20 mouse cellular contexts compared by ENCODE assay signal in the genomic region with DNA sequence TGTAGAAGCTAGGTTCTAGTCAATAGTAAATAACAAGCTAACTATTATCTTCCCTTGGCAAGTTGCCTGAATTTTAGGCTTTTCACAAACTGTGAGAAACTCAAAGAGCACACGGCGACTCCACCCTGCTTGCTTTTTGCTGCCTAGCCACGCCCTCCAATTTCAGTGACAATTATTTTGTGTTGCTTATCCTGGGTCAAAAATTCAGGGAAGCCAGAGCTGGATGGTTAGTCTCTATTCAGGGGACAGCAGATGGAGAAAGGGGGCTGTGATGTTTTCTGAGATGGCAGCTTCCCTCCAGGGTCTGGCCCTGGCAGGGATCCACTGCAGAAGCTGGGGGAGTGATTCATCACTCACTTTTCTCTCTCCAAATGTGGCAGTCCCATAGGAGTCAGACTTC. TPM values are rescaled to one million over a fixed set of nuclear protein-coding genes. Genes with fewer than 3 reads are reported as not detected.
A peak's percentile ranks its signal among the peaks of the same experiment; 100 is the strongest.
DNase-seq lines count a peak whose midpoint lies in the region; ATAC-seq and TF ChIP-seq lines count a peak whose summit lies in the region.
"Had no signal": no experiment of that assay in that cellular context is flagged by ENCODE, and none has a peak within 500 bp of the region (broad histone marks: within the 10 kb centered on the region; RNA-seq: fewer than 3 reads in every experiment).

No protein-coding gene starts in this region.

- H3K4me2 ChIP-seq in hindbrain, embryonic 13.5 days, result no peak overlapping the region
- H3K4me2 ChIP-seq in hindbrain, embryonic 12.5 days (replicated peaks), result no peak overlapping the region
- H3K4me2 ChIP-seq in midbrain, postnatal 0 days (ENCODE audit: low read depth, low read length, poor library complexity, severe bottlenecking), result no peak overlapping the region
- no peak overlapping the region for H3K4me2 ChIP-seq in midbrain, embryonic 16.5 days (ENCODE audit: low read length)
- H3K4me2 ChIP-seq in forebrain, embryonic 16.5 days (ENCODE audit: low read length), result no peak overlapping the region
- H3K4me2 ChIP-seq: embryonic facial prominence, embryonic 15.5 days; liver, embryonic 12.5 days had no signal

- 0 out of 2 replicates have a peak overlapping the region, but pooled peaks have one; percentile 19 for H3K27ac ChIP-seq in hindbrain, embryonic 13.5 days
- no peak overlapping the region for H3K27ac ChIP-seq in hindbrain, embryonic 12.5 days
- H3K27ac ChIP-seq in midbrain, postnatal 0 days (ENCODE audit: low read depth, low read length), result no peak overlapping the region
- no peak overlapping the region for H3K27ac ChIP-seq in midbrain, embryonic 16.5 days (ENCODE audit: low read length)
- no peak overlapping the region for H3K27ac ChIP-seq in forebrain, embryonic 16.5 days (ENCODE audit: low read length)
- H3K27ac ChIP-seq: embryonic facial prominence, embryonic 15.5 days; left cerebral cortex, adult 2 months; liver, embryonic 12.5 days had no signal

- H3K4me1 ChIP-seq in hindbrain, embryonic 13.5 days (replicated peaks), result peaks cover 6% of the 10 kb centered on the region; the same call in 1 of the 2 replicates
- H3K4me1 ChIP-seq in hindbrain, embryonic 12.5 days, result no peaks in the 10 kb centered on the region
- H3K4me1 ChIP-seq in midbrain, postnatal 0 days (ENCODE audit: insufficient read depth, low read length), result no peaks in the 10 kb centered on the region
- no peaks in the 10 kb centered on the region; the same call in 1 of the 2 replicates for H3K4me1 ChIP-seq in midbrain, embryonic 16.5 days (ENCODE audit: control insufficient read depth, insufficient read depth, low read length)
- H3K4me1 ChIP-seq in forebrain, embryonic 16.5 days (replicated peaks; ENCODE audit: control insufficient read depth, insufficient read depth, low read length), result peaks cover 10% of the 10 kb centered on the region; the same call in 1 of the 2 replicates
- H3K4me1 ChIP-seq: embryonic facial prominence, embryonic 15.5 days; liver, embryonic 12.5 days had no signal

- 0 out of 2 replicates have a peak, but pooled peaks have one; percentile 32 for ATAC-seq in hindbrain, embryonic 13.5 days (ENCODE audit: low FRiP score)
- no peak; the same call in 1 of the 2 replicates for ATAC-seq in hindbrain, embryonic 12.5 days (ENCODE audit: low FRiP score)
- no peak for ATAC-seq in midbrain, postnatal 0 days (ENCODE audit: low FRiP score)
- no peak for ATAC-seq in midbrain, embryonic 16.5 days
- ATAC-seq in forebrain, embryonic 16.5 days, result peak; percentile 67
- ATAC-seq: inflammation-experienced regulatory T-cells, adult 6 months; liver, embryonic 12.5 days had no signal

- H3K9ac ChIP-seq in hindbrain, embryonic 13.5 days, result no peak overlapping the region
- no peak overlapping the region for H3K9ac ChIP-seq in hindbrain, embryonic 12.5 days
- H3K9ac ChIP-seq in midbrain, postnatal 0 days (replicated peaks; ENCODE audit: low read length, poor library complexity, severe bottlenecking), result no peak overlapping the region
- H3K9ac ChIP-seq in midbrain, embryonic 16.5 days (ENCODE audit: low read depth, low read length), result no peak overlapping the region
- H3K9ac ChIP-seq in forebrain, embryonic 16.5 days (replicated peaks; ENCODE audit: low read depth, low read length), result no peak overlapping the region
- H3K9ac ChIP-seq: embryonic facial prominence, embryonic 15.5 days; liver, embryonic 12.5 days had no signal

- no peaks in the 10 kb centered on the region for H3K27me3 ChIP-seq in hindbrain, embryonic 13.5 days
- H3K27me3 ChIP-seq in hindbrain, embryonic 12.5 days, result no peaks in the 10 kb centered on the region
- H3K27me3 ChIP-seq in midbrain, postnatal 0 days (ENCODE audit: insufficient read depth, low read length), result no peaks in the 10 kb centered on the region
- no peaks in the 10 kb centered on the region for H3K27me3 ChIP-seq in midbrain, embryonic 16.5 days (ENCODE audit: control insufficient read depth, insufficient read depth, low read depth, low read length)
- H3K27me3 ChIP-seq in forebrain, embryonic 16.5 days (replicated peaks; ENCODE audit: control insufficient read depth, insufficient read depth, low read length), result no peaks in the 10 kb centered on the region
- H3K27me3 ChIP-seq: embryonic facial prominence, embryonic 15.5 days; liver, embryonic 12.5 days had no signal

- TF ChIP-seq CTCF in midbrain, postnatal 0 days (IDR thresholded peaks at IDR 0.05), result no peak
- TF ChIP-seq CTCF in brain, embryonic 14.5 days (IDR thresholded peaks at IDR 0.05; ENCODE audit: borderline replicate concordance, extremely low read depth, insufficient read depth, insufficient read length), result no peak

- peak; percentile 4 for DNase-seq in midbrain, postnatal 0 days (ENCODE audit: low spot score)
- peak; percentile 80 for DNase-seq in brain, embryonic 14.5 days (ENCODE audit: low read depth)
- no peak for DNase-seq in testis, postnatal 10 days (ENCODE audit: low spot score)
- DNase-seq: cerebellum, adult 2 months; heart, adult 11 months; heart, postnatal 4 days; kidney, adult 9 months; kidney, postnatal 36 days; midbrain, embryonic 14.5 days; thymus, adult 18-20 months had no signal

- WGBS in hindbrain, embryonic 13.5 days, result 71% methylated on average over 3 of the region's 3 CpGs
- 61% methylated on average over 3 of the region's 3 CpGs for WGBS in hindbrain, embryonic 12.5 days
- 62% methylated on average over 3 of the region's 3 CpGs for WGBS in midbrain, postnatal 0 days
- 73% methylated on average over 3 of the region's 3 CpGs for WGBS in midbrain, embryonic 16.5 days
- 17% methylated on average over 3 of the region's 3 CpGs for WGBS in forebrain, embryonic 16.5 days

- no peak for TF ChIP-seq POLR2A in brain, embryonic 14.5 days (IDR thresholded peaks at IDR 0.05; ENCODE audit: borderline replicate concordance, extremely low read depth, insufficient read depth, insufficient read length, poor library complexity, severe bottlenecking)

- no peaks in the 10 kb centered on the region for H3K36me3 ChIP-seq in hindbrain, embryonic 13.5 days
- no peaks in the 10 kb centered on the region for H3K36me3 ChIP-seq in hindbrain, embryonic 12.5 days
- H3K36me3 ChIP-seq in midbrain, postnatal 0 days (ENCODE audit: insufficient read depth, low read length), result no peaks in the 10 kb centered on the region
- no peaks in the 10 kb centered on the region for H3K36me3 ChIP-seq in midbrain, embryonic 16.5 days (ENCODE audit: control insufficient read depth, insufficient read depth, low read length)
- no peaks in the 10 kb centered on the region for H3K36me3 ChIP-seq in forebrain, embryonic 16.5 days (ENCODE audit: control insufficient read depth, insufficient read depth)
- H3K36me3 ChIP-seq: embryonic facial prominence, embryonic 15.5 days; liver, embryonic 12.5 days had no signal

- no peak overlapping the region for H3K4me3 ChIP-seq in hindbrain, embryonic 13.5 days
- H3K4me3 ChIP-seq in hindbrain, embryonic 12.5 days, result no peak overlapping the region
- no peak overlapping the region for H3K4me3 ChIP-seq in midbrain, postnatal 0 days (ENCODE audit: low read depth, low read length)
- no peak overlapping the region for H3K4me3 ChIP-seq in midbrain, embryonic 16.5 days (ENCODE audit: low read depth, low read length)
- no peak overlapping the region for H3K4me3 ChIP-seq in forebrain, embryonic 16.5 days (replicated peaks; ENCODE audit: low read length)
- H3K4me3 ChIP-seq: embryonic facial prominence, embryonic 15.5 days; left cerebral cortex, adult 2 months; liver, embryonic 12.5 days had no signal

- H3K9me3 ChIP-seq in hindbrain, embryonic 13.5 days, result no peaks in the 10 kb centered on the region
- no peaks in the 10 kb centered on the region for H3K9me3 ChIP-seq in hindbrain, embryonic 12.5 days (replicated peaks)
- H3K9me3 ChIP-seq in midbrain, postnatal 0 days (ENCODE audit: low read length), result no peaks in the 10 kb centered on the region
- H3K9me3 ChIP-seq in midbrain, embryonic 16.5 days (replicated peaks; ENCODE audit: control insufficient read depth, low read length, poor library complexity, severe bottlenecking), result no peaks in the 10 kb centered on the region
- no peaks in the 10 kb centered on the region for H3K9me3 ChIP-seq in forebrain, embryonic 16.5 days (ENCODE audit: control insufficient read depth, low read length)
- H3K9me3 ChIP-seq: embryonic facial prominence, embryonic 15.5 days; liver, embryonic 12.5 days had no signal

RNA-seq across cellular contexts. Expression of gene Npy2r, which starts 9.9 kb away (rescaled TPM):
- 0.87 and 1.0 TPM in 2 replicates for polyA plus RNA-seq in hindbrain, embryonic 13.5 days (2015; fragmentation: Nextera tagmentation; extraction: Ambion mirVana)
- polyA plus RNA-seq in hindbrain, embryonic 12.5 days (2016; fragmentation: Nextera tagmentation; extraction: Ambion mirVana), result 0.34 and 0.64 TPM in 2 replicates
- 2.1 and 2.6 TPM in 2 replicates for total RNA-seq in midbrain, postnatal 0 days (2014; rRNA removed)
- 1.3 and 2.0 TPM in 2 replicates for polyA plus RNA-seq in midbrain, postnatal 0 days (2015; fragmentation: Nextera tagmentation; extraction: Ambion mirVana)
- 0.98 and 1.6 TPM in 2 replicates for polyA plus RNA-seq in midbrain, embryonic 16.5 days (2015; fragmentation: Nextera tagmentation; extraction: Ambion mirVana)
- 1.2 and 1.6 TPM in 2 replicates for polyA plus RNA-seq in brain, embryonic 14.5 days (2012; rRNA removed)
- polyA plus RNA-seq in forebrain, embryonic 16.5 days (2015; fragmentation: Nextera tagmentation; extraction: Ambion mirVana), result 3.2 TPM in 2 replicates
- total RNA-seq: ES-E14; gastrocnemius, adult 8-10 months; heart, postnatal 4 days had no signal
- polyA plus RNA-seq: inflammation-experienced regulatory T-cells, adult 6 months had no signal

Comparison
In these comparisons a context has a peak if more than half of its experiments do, and no peak if none do; other contexts are left out.
1. ATAC-seq: peak in hindbrain, embryonic 13.5 days (single experiment) and forebrain, embryonic 16.5 days (single experiment); none in hindbrain, embryonic 12.5 days (single experiment), midbrain, postnatal 0 days (single experiment) and midbrain, embryonic 16.5 days (single experiment).